Mouse (Mus musculus): ENCODE data around the gene Fndc1.

Gene Fndc1

GRCm38 (mm10) chr17:7820176-7820575, 6.9 kb downstream of the Fndc1 start:
- in situ Hi-C loops (cut with MboI), result no loop called here

DNA sequence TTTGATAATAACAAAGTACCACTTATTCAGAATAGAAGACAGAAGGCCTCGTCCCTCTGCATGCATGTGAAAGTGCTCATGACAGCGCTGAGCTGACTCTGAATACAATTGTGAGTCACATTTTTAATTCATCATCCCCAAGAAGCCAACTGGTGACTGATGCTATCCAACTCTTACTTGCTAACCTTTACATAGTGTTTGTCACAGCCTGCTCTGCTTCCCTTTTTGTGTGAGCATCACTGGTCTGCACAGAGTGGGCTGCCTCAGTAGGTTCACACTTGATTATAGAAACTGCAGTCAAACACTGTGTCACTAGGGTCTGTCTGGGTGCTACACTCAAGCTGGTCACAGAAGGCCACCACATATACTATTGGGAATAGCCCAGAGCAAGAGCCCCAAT, 10.5 kb downstream of the Fndc1 start:
- in situ Hi-C loops (cut with MboI), result no loop called here

DNA sequence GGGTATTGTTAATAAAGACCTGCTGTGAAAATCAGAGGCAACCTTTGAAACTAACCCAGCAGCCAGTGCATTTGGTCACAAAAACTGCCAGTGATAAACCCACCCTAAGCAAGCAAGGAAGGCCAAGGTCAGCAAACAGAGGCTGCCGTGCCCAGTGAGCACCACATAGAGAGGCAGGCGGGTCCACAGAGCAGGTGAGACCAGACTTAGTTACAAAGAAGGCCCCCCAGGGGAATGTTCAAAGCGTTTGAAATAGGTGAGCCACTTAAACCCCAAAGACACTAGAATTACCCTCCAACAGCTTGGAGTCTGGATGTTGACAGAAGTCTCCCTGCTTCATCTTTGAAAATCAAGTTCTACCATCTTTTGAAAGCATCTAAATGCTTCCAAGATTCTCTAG, 12.7 kb downstream of the Fndc1 start:
- in situ Hi-C loops (cut with MboI), result no loop called here

DNA sequence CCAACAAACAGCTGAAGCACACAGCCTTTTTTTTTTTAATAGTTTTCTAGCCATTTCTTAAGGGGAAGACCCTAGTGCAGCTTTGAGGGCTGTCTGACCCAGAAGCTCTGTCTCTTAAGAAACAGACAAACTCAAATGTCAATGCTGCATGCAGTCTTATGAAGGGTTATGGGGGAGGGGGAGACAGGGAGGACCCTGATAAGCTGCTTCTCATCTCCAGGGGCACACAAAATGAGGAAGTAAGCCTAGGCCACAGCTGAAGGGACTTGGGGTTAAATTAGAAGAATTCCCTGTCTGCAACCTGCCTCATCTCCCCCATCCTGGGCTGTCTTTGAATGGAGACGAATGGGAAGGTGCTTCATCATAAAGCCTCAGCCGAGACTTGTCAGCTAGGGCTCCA, 19.1 kb downstream of the Fndc1 start:
- in situ Hi-C loops (cut with MboI), result no loop called here

DNA sequence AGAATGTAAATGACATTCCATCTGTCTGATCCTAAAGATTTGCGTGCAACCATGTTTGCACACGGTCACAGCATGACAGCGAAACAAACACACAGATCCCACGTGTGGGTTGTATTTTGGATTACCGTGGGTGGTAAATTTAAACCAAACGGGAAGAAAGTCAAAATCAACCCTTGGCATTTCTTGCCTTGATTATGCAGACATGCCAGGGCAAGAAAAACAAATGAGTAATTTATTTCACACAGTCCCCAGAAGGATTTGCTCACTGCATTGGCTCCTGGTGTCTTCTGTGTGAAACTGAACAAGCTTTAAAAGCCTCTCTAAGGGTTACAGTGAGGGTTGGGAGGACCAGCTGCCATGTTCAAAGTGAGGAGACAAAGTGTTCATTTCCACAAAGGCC, 22.0 kb downstream of the Fndc1 start:
- in situ Hi-C loops (cut with MboI), result no loop called here

DNA sequence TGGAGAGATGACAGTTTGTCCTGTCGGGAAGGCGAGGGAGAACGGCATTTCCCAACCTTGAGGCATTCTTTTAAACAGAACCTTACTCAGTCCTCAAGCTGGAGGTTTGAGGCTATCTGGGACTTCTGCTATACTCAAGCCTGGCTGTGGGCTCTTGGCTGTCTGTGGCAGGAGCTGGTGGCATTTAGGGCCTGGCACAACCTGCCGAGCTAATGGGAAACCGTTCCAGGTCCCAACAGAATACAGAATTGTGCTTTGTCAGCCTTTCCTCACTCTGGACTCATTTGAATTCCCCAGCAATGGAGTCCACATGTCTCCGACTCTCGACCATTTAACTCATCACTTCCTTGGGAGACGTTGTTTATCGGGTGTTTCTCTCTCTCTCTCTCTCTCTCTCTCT, 24.6 kb downstream of the Fndc1 start:
- in situ Hi-C loops (cut with MboI), result no loop called here

DNA sequence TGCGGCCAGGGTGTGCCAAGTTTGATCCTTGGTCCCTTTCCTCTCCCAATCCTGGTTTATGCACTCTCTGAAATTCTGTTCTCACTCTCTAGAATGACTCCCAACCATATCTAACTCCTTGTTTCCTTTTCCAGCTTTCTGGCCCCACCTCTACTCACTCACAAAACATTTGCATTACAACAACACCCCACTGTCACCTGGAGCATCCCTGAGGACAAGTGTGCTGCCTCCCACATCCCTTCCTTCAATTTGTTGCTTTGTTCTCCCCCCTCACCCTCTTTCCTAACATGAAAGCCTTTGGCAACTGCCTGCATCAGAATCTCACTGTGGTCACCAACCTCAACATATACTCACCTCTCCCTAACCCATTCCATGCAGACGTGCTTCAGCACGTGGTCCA, 27.2 kb downstream of the Fndc1 start:
- in situ Hi-C loops (cut with MboI), result no loop called here

GRCm38 (mm10) chr17:7795584-7795983, 31.5 kb downstream of the Fndc1 start:
- in situ Hi-C loops (cut with MboI), result no loop called here

GRCm38 (mm10) chr17:7795168-7795567, 31.9 kb downstream of the Fndc1 start:
- in situ Hi-C loops (cut with MboI), result no loop called here

DNA sequence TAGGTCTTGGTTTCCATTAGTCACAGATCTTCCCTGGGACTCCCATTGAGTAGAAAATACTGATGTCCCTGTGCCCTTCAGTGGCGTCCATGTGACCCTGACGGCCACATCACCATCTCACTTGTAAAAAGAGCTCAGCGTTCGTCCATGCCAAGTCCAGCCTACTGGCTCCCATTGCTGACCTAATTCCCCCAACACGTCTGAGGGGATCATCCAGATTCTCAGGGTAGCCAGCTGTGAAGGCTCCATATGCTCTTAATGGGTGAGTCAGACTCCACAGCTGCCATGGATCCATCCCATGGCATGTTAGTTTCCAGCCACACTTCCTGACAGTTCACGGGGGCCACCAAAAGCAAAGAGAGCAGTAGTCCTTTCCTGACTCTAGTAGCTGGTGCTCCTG, 33.0 kb downstream of the Fndc1 start:
- in situ Hi-C loops (cut with MboI), result no loop called here

- in situ Hi-C loops (cut with MboI), result no loop called here
Observed at GRCm38 (mm10) chr17:7790512-7790911, 36.6 kb downstream of the Fndc1 start.

GRCm38 (mm10) chr17:7774101-7774500, 53.0 kb downstream of the Fndc1 start:
- in situ Hi-C loops (cut with MboI), result no loop called here

- in situ Hi-C loops (cut with MboI), result no loop called here
Observed at GRCm38 (mm10) chr17:7759786-7760185, 67.3 kb downstream of the Fndc1 start.

DNA sequence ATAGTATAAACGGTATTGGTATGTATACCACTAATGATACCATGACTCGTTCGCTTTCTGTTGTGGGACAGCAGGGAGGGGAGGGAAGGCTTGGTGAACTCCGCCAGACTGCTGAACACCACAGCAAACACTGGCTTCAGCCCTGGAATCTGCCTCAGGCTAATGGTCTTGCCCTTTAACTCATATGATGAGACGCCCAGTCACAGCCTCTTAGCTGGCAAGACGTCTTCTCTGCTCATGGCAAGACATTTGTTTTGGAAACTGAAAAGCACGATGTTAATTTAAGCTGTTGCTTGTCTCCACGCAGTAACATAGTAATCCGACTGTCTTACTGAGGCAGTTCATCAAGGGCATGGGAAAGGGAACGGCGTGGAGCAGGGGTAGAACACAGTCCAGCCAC, 72.1 kb downstream of the Fndc1 start:
- in situ Hi-C loops (cut with MboI), result no loop called here

- in situ Hi-C loops (cut with MboI), result no loop called here
Observed at GRCm38 (mm10) chr17:7753383-7753782, 73.7 kb downstream of the Fndc1 start.

DNA sequence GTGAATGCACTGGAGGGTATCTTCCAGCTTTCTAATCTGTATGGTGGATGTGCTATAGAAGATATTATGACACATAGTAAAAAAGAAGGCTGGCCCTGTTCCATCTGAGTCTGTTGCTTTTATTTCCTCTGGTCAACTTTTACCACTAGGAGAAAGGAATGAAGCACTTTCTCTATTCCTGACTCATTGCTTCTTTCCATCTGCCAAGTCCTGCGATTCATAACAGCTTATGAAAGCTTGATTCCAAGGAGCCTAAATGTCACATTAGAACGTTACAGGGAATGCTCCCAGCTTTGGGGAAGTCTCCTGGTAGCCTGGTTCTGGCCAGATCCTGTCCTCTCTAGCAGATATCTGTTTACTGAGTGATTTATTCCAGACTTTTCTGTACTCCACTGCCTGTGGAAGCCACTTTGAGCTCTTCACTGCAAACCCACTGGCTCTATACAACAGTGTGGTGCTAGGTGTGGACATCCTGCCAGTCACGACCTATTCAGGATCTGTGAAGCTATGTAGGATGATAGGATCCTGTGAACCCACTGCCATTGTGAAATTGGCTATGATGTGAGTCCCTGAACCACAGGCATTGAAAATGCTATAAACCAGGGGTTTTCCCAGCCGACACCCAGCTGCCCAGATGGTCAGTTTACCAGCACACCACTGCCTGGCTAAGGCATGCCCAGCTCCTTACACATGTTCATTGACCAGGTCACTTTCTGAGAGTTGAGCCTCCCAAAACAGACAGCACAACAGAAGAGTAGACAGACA, 77.9 kb downstream of the Fndc1 start:
- in situ Hi-C loops (cut with MboI), result no loop called here

DNA sequence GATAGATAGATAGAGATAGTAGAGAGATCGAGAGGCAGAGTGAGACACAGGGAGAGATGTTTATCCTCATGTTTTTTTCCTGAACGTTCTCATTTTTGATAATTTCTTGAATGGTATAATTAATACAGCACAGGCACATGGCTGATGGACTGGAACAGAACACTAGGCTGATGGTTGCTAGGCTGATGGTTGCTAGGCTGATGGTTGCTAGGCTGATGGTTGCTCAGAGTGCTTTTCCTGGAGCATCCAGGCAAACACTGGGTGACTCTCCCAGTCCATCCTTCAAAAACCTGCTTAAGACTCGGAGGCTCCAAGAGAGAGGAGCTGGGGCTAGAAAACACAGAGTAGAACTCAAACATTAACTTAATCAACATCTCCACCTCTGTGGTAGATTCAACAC, 80.3 kb downstream of the Fndc1 start:
- in situ Hi-C loops (cut with MboI), result no loop called here

- in situ Hi-C loops (cut with MboI), result no loop called here
Observed at GRCm38 (mm10) chr17:7744976-7745375, 82.1 kb downstream of the Fndc1 start.

DNA sequence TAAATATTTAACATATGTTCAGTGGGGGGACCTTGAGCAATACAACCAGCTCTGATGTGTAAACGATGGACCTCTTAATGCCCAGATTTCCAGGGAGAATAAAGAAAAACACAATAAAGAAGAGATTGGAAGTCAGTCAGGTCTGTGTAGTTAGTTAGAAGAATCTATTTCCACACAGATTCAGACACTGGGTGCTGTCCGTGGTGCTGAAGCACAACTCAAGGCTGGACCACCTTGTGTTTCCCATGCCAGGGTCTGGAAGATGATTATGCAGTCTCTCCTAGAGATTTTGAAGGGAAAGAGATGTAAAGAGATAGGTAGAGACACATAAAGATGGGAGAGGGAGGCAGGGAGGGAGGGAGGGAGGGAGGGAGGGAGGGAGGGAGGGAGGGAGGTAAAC, 86.1 kb downstream of the Fndc1 start:
- in situ Hi-C loops (cut with MboI), result no loop called here

- in situ Hi-C loops (cut with MboI), result no loop called here
Observed at GRCm38 (mm10) chr17:7722991-7723390, 104.1 kb downstream of the Fndc1 start.

DNA sequence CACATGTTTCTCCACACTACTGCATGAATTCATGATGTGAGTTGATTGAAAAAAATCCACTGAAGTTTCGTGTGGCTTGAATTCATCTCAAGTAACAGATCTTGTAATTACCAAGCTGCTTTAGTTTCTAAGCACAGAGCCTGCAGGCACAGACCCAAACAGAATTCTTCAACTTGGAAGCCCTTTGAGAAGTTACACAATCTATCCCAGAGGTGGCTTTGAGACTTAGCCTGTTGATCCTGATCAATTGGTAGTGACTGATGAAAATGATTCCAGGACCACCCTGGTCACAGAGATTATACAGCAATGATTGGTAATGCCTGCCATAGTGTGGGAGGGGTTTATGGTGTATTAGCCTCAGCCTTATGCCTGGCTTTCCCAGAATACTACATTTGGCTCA, 108.2 kb downstream of the Fndc1 start:
- in situ Hi-C loops (cut with MboI), result no loop called here

- in situ Hi-C loops (cut with MboI), result no loop called here
Observed at GRCm38 (mm10) chr17:7717945-7718344, 109.2 kb downstream of the Fndc1 start.

GRCm38 (mm10) chr17:7713020-7713419, 114.1 kb downstream of the Fndc1 start:
- in situ Hi-C loops (cut with MboI), result no loop called here

DNA sequence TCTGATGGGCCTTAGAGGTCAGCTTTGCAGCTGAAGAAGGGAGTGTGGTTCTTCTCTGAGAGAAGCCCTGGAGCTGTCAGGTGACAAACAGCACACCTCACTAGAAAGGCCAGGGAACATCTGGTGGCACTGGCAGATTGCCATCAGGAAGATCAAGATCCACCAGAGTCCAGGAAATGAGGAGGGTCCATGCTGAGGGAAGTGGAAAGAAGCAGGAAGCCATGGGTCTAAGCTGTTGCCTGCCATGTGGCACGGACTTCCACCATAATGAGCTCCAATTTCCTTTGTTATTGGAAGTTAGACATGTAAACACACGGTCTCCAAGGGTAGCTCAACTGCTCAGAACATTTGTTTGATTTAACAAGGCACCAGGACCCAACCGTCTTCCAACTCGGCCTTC, 120.0 kb downstream of the Fndc1 start:
- in situ Hi-C loops (cut with MboI), result no loop called here

All from mature B cell (primary cell).